Mouse (Mus musculus) layer of hippocampus, postnatal 36 days (tissue): ENCODE data around the gene Pigs. TPM values are rescaled to one million over a fixed set of nuclear protein-coding genes. Genes with fewer than 3 reads are reported as not detected.
A peak's percentile ranks its signal among the peaks of the same experiment; 100 is the strongest.

Source experiments
- DNase-seq, 2 experiments: peaks; one replicate each; pipeline ENCODE4 v3.0.0; 2022
- total RNA-seq, 2 experiments: library from RNA; stranded (reverse); gene quantifications; 2 replicates each; pipeline ENCODE4 v1.2.3; 2021

Gene Pigs
- total RNA-seq, 2 experiments from 2014 or later = 57.9 to 59.0 TPM

DNA sequence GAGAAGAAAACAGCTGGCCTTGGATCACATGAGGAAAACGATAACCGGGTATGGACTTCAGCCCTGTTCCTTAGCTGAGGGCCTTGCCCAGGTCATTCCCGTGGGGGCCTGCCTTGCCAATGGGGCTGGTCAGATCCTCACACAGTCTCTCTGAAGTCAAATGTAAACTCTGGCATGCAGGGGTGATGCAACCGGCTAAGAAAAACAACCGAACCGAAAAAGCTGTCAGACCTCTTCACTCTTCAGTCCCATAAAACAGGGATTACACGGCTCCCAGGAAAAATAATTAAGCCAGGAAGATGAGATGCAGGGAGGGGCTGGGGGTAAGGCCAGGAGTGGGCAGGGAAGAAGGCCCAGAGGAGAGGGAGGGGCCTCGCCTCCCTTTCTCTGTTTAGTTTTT lies 35.9 kb downstream of the Pigs start:
- no peak for DNase-seq

DNA sequence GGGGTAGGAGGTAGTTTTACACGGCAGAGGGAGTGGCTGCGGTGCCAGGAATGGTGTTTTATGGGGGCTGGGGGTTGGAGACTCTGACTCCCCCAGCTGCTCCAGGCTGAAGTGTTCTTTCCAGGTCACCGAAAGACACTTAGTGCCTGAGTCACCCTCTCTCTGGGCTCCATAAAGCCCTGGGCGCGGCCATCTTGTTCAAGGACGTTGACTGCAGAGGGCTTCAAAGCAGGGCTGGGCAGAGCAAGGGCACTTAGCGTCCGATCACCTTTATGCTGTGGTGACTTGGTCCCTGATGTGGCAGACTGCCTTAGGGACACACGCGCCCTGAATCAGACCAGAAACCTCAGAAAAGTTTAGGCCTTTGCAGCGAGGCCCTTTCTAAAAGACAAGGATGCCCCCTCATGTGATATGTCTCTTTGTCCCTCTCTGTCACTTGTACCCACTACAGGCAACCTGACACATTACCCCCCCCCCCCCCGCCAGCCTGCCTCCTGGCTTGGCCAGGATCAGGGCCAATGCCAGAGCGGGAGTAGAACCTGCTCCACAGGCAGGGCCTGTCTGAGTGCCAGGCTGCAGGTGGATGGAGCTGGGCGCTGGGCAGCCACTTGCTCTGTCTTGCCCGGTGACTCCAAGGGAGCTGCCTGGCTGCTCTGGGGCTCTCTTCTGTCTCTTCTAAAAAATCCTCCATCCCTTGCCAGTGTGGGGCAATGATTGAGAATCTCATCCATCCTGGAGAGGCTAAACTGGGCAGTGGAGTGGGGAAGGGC lies 39.4 kb downstream of the Pigs start:
- no peak for DNase-seq

DNA sequence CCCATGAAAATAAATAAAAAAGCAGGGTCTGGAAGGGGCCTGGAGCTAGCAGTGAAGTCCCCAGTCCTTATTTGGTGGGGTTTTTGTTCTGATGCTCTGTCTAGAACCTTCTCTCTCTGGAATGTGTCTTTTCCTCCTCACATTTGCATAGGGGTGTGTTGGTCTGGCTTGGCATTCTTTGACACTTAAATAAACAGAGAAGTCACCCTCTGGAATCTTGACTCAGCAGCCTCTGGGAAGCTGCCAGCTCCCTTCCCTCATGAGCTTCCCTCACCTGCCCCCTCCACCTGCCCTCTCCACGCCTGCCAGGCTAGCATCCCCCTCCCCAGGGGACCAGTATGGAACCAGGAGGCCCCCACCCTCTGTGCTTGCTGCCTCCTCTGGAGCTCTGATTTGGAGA lies 42.2 kb downstream of the Pigs start:
- DNase-seq = no peak

DNA sequence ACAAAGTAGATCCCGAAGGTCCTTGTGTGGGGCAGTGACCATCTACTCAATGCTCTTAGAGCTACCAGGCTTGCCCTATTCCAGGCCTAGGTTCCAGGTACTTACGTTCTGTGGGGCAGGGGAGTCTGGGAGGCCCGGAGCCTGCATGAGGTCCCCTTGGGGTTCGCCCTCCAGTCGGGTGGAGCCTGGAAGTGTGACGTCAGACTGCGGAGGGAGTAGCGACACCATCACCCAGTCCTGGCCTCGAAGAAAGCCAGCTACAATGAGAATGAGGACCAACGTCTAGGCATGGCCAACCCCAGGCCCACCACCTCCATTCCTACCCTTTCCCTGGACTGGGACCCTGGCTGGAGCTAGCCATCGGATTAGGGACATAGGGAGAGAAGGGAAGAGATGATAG lies 43.5 kb downstream of the Pigs start:
- DNase-seq = no peak

DNA sequence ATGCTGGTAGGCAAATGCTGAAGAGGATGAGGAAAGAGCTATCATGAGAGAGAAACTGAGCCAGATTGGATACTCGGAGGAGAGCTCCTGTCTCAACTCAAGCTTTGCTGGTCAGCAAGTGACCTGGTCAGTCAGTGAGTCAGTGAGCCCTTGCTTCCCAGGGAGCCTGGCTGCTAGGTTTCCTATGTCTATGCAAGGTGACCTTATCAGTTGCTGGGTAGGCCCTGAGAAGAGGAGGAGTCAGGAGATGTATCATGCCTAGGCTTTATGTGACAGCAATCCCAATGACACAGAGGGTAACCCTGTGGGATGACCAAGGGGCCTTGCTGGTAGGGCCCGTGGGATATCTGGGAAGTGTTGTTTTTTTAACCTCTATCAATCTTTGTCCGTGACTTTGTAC lies 44.0 kb downstream of the Pigs start:
- DNase-seq = no peak

DNA sequence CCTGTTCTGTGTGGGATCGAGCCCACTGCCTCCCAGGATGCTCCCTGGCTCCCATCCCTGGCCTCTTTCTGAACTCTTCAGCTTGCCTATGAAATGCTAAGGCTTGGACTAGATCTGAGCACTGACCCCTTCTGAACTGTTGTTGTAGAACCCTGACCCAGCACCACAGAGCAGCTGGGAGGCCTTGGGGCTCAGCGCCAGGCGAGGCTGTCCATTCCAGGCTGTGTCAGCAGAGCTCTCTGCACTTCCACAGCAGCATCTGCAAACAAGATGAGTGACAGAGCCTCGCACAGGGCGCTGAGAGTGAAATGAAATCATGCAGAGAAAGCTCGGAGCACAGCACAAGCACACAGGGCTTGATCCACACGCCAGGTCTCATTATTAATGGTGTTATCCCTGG lies 44.4 kb downstream of the Pigs start:
- DNase-seq = no peak

DNA sequence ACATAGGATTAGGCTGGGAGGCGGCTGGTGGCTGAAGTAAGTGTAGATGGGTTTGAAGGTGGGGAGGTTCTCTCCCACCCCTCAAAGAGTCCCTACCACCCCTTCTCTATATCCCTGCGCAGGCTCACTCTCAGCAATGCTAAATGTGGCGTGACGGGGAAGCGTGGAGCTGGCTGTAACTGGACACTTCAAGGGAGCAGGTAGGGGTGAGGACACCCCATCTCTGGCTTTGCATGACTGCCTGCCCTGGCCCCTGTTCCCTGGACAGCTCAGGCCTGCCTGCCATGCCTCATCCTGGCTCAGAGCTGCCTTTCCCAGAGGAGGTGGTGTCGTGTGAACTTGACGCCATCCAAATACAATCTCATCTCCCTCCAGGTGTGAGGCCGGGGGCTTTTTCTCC lies 45.9 kb downstream of the Pigs start:
- no peak for DNase-seq

DNA sequence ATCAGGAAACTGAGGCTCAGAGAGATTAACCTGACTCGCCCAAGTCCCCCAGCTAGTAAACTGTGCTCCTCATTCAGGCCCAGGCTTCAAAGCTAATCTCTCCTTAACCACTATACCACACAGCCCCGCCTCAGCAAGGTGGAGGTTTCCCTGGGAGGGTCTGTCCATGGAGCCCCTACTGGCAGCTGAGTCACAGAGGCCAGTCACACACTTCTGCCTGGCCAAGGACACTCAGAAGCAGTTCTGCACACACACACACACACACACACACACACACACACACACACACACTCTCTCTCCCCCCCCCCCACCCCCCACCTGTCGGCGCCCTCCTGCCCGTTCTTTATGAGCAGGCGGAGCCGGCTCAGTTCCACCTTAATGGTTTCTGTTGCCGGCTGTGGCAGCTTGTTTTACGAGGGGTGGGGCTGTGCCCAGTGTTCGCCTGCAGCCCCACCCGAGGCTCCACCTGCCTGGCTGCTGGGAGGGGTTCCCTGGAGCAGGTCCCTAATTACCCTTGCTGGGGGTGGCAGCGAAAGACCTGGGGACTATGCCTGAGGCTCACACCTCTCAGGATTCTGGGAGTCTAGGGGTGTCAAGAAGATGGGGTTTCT lies 49.4 kb downstream of the Pigs start:
- DNase-seq = no peak

DNA sequence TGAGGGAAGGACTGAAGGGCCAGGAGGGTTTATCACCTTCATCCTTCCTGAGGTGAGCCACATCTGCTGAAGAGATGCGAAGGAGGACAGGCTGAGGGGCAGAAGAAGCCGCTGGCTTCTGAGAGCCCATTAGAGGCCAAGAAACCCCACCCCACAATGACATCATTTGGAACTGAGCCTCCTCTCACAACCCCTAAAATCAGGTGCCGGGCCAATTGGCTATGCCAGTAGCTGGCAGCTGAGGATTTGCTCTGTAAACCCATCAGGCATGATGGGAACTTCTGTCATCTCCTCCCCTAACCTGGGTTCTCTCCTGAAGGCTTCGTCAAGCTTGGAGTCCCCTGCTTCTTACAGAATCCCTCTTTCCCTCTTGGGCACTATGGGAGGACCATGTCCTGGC lies 52.1 kb downstream of the Pigs start:
- DNase-seq = no peak

DNA sequence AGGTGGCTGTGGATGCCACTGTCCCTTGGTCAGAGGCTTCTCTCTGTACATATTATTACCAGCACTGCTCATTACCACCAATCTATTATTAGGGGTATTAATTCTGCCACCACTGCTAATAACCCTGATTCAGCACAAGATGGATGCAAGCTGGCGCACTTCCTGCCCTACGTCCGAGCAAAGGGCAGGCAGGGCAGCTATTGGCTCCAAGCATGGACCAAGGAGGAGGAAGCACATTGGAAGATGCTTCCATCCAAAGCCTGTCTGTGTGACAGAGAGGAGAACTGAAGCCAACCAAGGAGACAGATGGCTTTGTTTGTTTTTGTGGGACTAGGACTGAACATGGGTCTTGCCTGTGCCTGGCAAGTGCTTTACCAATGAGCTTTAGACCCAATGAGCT lies 52.8 kb downstream of the Pigs start:
- no peak for DNase-seq

DNA sequence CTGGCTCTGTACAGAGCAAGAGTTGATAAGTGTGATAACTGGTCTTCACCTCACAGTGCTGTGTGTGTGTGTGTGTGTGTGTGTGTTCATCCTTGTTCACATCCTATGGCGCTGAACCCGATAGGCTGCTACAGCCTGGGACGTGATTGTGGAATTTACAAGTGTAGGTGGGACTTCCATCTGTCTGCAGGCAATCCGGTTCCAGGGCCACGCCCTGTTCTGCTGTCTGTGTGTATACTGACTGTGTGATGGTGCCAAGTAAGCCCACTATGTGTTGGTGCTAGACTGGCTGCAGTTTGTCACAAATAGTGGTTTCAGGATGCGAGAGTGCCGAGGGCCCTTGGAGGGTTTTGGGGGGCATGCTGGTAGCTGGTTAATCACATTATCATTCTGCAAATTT lies 54.1 kb downstream of the Pigs start:
- peak in 1 of 2 experiments; percentile 29 for DNase-seq

DNA sequence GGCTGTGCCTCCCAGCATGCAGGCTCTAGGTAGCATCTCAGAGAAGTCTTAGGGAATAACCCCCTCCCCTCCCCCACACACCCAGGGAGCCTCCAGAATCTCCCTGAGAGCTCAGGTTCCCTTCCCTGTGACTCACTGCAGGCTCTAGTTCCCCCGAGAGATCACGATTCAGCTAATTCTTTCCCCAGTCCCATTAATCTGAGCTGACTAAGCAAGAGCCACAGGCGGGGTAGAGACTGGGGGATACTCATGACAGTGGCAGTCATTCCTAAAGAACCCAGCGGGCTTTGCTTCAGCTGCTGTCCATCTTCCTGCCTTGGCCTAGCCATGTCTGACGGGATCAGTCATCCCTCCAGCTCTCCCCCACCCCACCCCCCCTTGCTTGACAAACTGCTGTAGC lies 54.5 kb downstream of the Pigs start:
- DNase-seq = no peak

DNA sequence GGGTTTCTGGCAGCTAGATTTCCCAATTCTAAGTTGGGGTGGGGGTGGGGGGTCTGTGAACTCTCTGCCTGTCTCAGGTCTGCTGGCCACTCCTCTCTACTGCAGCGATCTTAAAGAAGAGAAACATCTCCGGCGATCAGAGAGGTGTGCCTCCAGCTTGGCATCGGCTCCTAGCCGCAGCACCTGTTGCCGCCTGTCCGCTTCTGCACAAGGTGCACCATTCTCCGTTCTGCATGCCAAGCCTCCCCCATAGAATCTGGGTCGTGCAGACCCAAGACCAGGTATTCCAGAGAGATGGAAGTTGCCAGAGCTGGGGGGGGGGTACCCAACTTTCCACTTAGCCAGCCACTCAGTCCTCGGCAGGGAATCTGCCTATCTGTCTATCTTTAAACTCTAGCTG lies 57.6 kb downstream of the Pigs start:
- DNase-seq = no peak

DNA sequence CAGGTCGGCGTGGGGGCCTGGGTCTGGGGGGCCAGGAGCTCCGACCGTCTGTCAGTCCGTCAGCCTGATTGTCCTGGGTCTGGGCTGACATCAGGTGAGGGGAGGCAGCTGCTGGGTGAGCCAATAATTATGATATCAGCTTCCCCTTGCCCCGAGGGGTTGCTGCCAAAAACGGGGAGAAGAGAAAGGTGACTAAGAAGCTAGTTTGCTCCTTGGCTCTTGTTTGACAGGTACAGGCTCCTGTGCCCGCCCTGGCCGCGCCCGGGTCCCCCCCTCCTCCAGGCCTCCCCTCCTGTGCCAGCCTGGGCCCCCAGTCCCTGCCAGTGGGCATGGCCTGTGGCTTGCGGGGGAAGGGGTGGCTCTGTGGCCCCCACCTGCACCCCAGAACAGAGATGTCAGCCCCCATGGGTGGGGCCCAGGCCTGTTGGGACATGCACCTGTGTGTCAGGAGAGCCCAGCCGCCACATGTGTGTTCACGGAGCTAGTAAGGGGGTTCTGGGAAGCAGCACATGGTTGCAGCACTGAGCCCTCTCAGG lies 58.4 kb downstream of the Pigs start, which contains the start of gene Foxn1:
TSS of gene Foxn1 (minus strand) at position 51 of the 536 bp plus-strand sequence.
- no peak for DNase-seq

Other genes starting within 250 kb of the Pigs start
- 10 to 100 TPM; 19.8 to 21.2 TPM for gene Eral1, start 248.0 kb upstream of the Pigs start, total RNA-seq
- gene Fam222b, start 233.8 kb upstream of the Pigs start, total RNA-seq = 10 to 100 TPM; 29.5 to 33.0 TPM
- 10 to 100 TPM; 10.9 to 15.0 TPM for gene Traf4, start 162.8 kb upstream of the Pigs start, total RNA-seq
- gene Nek8, start 151.7 kb upstream of the Pigs start, total RNA-seq = 1 to 10 TPM; 2.4 to 2.5 TPM
- gene Tlcd1, start 151.7 kb upstream of the Pigs start, total RNA-seq = 10 to 100 TPM; 22.3 to 24.0 TPM
- gene Rpl23a, start 144.8 kb upstream of the Pigs start, total RNA-seq = 100 to 1,000 TPM; 714 to 715 TPM
- gene Rab34, start 140.0 kb upstream of the Pigs start, total RNA-seq = 10 to 100 TPM; 26.8 to 28.5 TPM
- gene Proca1, start 135.0 kb upstream of the Pigs start, total RNA-seq = 1 to 10 TPM; 3.6 to 5.7 TPM
- gene Sdf2, start 82.7 kb upstream of the Pigs start, total RNA-seq = 10 to 100 TPM; 61.0 to 66.3 TPM
- gene Supt6, start 82.4 kb upstream of the Pigs start, total RNA-seq = 100 to 1,000 TPM; 116 to 125 TPM
- gene 2610507B11Rik, start 66.7 kb upstream of the Pigs start, total RNA-seq = 100 to 1,000 TPM; 194 to 217 TPM
- 1 to 10 TPM; 7.2 to 7.8 TPM for gene BC030499, start 37.6 kb upstream of the Pigs start, total RNA-seq
- gene Spag5, start 26.9 kb upstream of the Pigs start, total RNA-seq = 10 to 100 TPM in 1 of 2 experiments, 1 to 10 TPM in 1; 6.9 to 10.1 TPM
- gene Aldoc, start 5.4 kb upstream of the Pigs start, total RNA-seq = 100 to 1,000 TPM; 781 to 864 TPM
- 10 to 100 TPM; 31.6 to 36.4 TPM for gene Unc119, start 15.1 kb downstream of the Pigs start, total RNA-seq
- not detected for gene Foxn1, start 58.1 kb downstream of the Pigs start, total RNA-seq
- not detected for gene Slc13a2, start 93.8 kb downstream of the Pigs start, total RNA-seq
- 10 to 100 TPM in 1 of 2 experiments, 1 to 10 TPM in 1; 9.5 to 11.3 TPM for gene Slc46a1, start 137.3 kb downstream of the Pigs start, total RNA-seq
- 10 to 100 TPM; 39.9 to 41.1 TPM for gene Sarm1, start 169.3 kb downstream of the Pigs start, total RNA-seq
- gene Vtn, start 170.7 kb downstream of the Pigs start, total RNA-seq = 10 to 100 TPM; 54.2 to 70.1 TPM
- gene Sebox, start 175.0 kb downstream of the Pigs start, total RNA-seq = 1 to 10 TPM; 4.5 to 4.9 TPM
- 10 to 100 TPM; 43.0 to 44.0 TPM for gene Tmem199, start 183.8 kb downstream of the Pigs start, total RNA-seq
- gene Poldip2, start 183.8 kb downstream of the Pigs start, total RNA-seq = 100 to 1,000 TPM; 116 to 121 TPM
- 10 to 100 TPM; 32.1 to 32.6 TPM for gene Tnfaip1, start 207.9 kb downstream of the Pigs start, total RNA-seq
- gene Ift20, start 207.9 kb downstream of the Pigs start, total RNA-seq = 10 to 100 TPM; 75.1 to 79.0 TPM
- 10 to 100 TPM; 11.1 to 12.7 TPM for gene Tmem97, start 222.4 kb downstream of the Pigs start, total RNA-seq